Mouse (Mus musculus) cerebellum, adult 2 months (tissue): Measurements from ENCODE around the gene Ccdc148.

Experiments
- CTCF ChIP-seq: fragments of 200-500 bp; IDR thresholded peaks from 2 replicates; pipeline ENCODE4 v1.5.1; 2011; ENCODE audit warnings: low read depth, mild to moderate bottlenecking, control low read depth, low read length, moderate library complexity, borderline replicate concordance; ENCODE audit not compliant: insufficient read depth
- POLR2A ChIP-seq: fragments of 200-500 bp; IDR thresholded peaks from 2 replicates; pipeline ENCODE4 v1.6.1; 2011; ENCODE audit warnings: low read length, control low read depth, borderline replicate concordance; ENCODE audit not compliant: insufficient read depth

DNA sequence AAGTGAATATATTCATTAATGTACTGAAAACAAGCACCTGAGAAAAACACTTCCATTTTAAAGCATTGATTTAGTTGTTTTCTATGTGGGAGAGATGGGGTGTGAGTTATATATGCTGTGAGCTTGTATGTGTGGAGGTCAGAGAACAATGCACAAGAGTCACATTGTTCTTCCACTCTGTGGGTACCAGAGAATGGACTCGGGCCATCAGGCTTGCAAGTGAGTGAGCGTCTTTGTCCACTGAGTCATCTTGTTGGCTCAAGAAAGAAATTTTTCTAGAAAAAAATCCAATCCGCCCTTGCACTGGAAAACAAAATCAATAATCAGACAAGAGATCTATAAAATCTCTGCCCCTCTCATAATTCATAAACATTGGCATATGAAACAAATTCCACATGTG lies 135.9 kb downstream of the Ccdc148 start:
- TF ChIP-seq CTCF (no peak), POLR2A (no peak)
